Mouse (Mus musculus): ENCODE measurements around the gene Paxip1.
A peak's percentile ranks its signal among the peaks of the same experiment; 100 is the strongest.

Gene Paxip1

GRCm38 (mm10) chr5:27730666-27731065, 60.8 kb downstream of the Paxip1 start:
- DNase-seq (ENCODE audit: low spot score) = peak; percentile 34

DNA sequence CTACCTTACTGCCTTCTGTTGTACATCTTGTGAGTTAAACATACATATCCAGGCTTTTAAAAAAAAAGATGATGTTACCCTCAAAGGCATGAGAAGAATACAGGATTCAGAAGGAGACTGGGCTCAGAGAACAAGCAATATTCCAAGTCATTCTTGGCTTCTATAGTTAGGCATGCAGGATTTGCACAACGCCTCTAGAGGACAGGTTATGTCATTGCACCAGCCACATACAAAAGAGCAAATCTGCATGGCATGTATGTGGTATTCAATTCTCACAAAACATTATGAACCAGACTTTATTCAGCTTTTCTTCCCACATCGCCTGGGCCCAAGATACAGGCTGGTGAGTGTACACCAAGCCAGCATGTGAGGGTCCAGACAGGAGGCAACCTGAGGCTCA, 67.0 kb downstream of the Paxip1 start:
- no peak for DNase-seq (ENCODE audit: low spot score)

DNA sequence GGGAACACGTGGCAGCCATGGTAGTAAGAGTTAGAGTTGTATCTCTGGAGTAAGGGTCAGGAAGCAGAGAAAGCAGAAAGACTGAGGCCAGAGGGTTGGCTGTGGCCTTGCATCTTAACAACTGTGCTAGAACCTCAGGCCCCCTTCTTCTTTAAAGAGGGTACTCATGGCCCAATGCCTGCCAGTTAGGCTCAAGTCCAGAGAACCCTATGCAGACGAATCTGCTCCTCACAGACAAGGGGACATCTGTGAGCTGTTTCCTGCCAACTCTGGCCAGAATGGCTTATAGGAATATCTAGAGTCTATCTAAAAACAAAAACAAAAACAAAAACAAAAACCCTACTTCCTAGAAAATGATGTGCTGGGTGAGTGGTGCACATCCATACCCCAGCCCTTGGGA, 72.2 kb downstream of the Paxip1 start:
- DNase-seq (ENCODE audit: low spot score) = no peak

DNA sequence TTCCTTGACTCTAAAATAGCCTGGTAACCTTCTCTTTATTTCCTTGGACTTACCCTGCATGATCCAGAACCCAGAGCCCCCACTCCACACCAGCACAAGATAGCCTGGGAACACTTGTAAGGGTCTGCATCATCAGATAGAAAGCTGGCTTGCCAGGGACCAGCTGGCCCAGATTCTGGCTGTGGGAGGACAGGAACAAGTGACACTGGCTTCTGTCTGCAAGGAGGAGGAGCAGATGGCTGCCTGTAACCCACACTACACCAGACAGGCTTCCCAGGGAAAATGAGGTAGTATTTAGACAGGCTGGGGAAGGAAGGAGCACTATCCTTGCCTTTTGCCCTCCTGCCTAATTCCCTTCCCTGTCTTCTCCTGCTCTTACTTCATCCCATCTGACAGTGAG, 74.2 kb downstream of the Paxip1 start:
- no peak for DNase-seq (ENCODE audit: low spot score)

GRCm38 (mm10) chr5:27716026-27716425, 75.5 kb downstream of the Paxip1 start:
- no peak for DNase-seq (ENCODE audit: low spot score)

DNA sequence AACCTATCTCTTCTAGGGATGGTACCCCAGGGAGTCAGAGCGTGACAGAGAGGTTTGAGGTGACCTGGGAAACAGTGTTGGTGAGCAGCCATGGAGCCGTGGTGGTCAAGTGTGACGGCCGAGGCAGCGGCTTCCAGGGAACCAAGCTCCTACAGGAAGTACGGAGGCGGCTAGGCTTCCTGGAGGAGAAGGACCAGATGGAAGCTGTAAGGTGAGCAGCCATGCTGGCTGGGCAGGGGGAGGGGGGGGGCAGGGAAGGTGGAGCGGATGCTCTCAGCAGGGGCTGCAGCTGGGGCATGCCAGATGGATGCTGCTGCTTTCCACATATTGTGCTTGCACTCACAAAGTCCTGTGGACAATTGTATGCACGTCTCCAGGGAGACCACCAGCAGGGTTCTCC, 77.1 kb downstream of the Paxip1 start:
- DNase-seq (ENCODE audit: low spot score) = no peak

GRCm38 (mm10) chr5:27711461-27712192, 79.9 kb downstream of the Paxip1 start:
- DNase-seq (ENCODE audit: low spot score) = no peak

DNA sequence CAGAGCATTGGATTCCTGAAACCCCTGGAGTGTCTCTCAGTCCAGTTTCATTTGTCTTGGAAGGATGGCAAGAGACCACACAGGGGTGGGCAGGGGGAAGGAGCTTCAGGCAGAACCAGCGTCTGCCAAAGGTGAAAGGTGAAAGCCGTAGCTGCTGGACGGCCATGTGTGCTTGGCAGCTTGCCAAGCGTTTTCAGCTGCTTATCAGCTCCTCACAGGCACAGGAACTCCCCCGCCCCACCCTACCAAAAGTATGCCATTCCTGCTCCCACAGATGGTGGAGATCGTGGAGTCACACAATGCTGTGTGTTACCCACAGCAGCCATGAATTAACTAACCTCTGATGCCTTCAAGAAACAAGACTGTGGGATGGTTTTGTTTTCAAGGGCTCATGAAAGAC, 83.3 kb downstream of the Paxip1 start:
- DNase-seq (ENCODE audit: low spot score) = no peak

DNA sequence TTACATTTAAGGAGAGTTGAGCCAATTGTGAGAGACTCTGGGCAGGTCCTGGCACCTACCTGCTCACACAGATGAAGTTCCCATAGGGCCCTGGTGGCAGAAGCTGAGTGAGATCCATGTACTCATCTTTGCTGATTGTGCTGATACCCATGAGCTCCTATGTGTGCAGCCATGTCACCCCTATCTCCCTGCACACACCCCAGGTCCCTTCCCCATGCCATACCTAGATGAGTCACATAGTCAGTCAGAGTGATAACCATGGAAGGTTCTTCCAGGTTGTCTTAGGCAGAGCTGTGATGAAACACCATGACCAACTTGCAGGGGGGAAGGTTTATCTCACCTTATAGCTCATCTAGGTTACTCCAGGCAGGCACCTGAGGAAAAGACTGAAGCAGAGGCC, 84.2 kb downstream of the Paxip1 start:
- DNase-seq (ENCODE audit: low spot score) = no peak

GRCm38 (mm10) chr5:27706551-27706950, 84.9 kb downstream of the Paxip1 start:
- no peak for DNase-seq (ENCODE audit: low spot score)

GRCm38 (mm10) chr5:27705020-27705419, 86.5 kb downstream of the Paxip1 start:
- DNase-seq (ENCODE audit: low spot score) = no peak

GRCm38 (mm10) chr5:27702482-27702881, 89.0 kb downstream of the Paxip1 start:
- DNase-seq (ENCODE audit: low spot score) = no peak
